Mouse (Mus musculus) gastrocnemius, adult 2 months (tissue): Measurements from ENCODE around the gene Syf2. TPM values are rescaled to one million over a fixed set of nuclear protein-coding genes. Genes with fewer than 3 reads are reported as not detected.

Experiments used
- DNase-seq: peaks from one replicate; pipeline ENCODE4 v3.0.0; 2022
- H3K27ac ChIP-seq: fragments of 200-600 bp; 2 replicates; pipeline ENCODE4 v1.8.1; 2022; ENCODE audit warnings: mild to moderate bottlenecking
- H3K4me3 ChIP-seq: fragments of 200-600 bp; 2 replicates; pipeline ENCODE4 v1.8.1; 2022; ENCODE audit warnings: mild to moderate bottlenecking, moderate library complexity
- CTCF ChIP-seq: fragments of 200-600 bp; IDR thresholded peaks from 2 replicates; pipeline ENCODE4 v1.8.1; 2022; ENCODE audit warnings: antibody characterized with exemption, mild to moderate bottlenecking, moderate library complexity
- intact Hi-C: fragments of 180-260 bp; cut with DNase I; formaldehyde crosslinking; loops from one replicate; pipeline ENCODE4 v1.15.1; 2025
- total RNA-seq, 2 experiments: library from RNA; stranded (reverse); gene quantifications; 2 replicates each; pipeline ENCODE4 v1.2.3; 2021

Gene Syf2
- total RNA-seq, 2 experiments from 2014 or later: 39.5 to 40.9 TPM

- no peak for TF ChIP-seq CTCF
- DNase-seq: peak; percentile 49
- intact Hi-C loops: no loop called here
- H3K4me3 ChIP-seq: peak overlapping the region; percentile 93
- peak overlapping the region; percentile 97 for H3K27ac ChIP-seq
These were observed 15.3 kb upstream of the Syf2 start for GRCm38 (mm10) chr4:134915223-134916050.

- DNase-seq: no peak
- H3K4me3 ChIP-seq: no peak overlapping the region
- H3K27ac ChIP-seq: peak overlapping the region; percentile 76
- intact Hi-C loops: no loop called here
- no peak for TF ChIP-seq CTCF
These were observed 13.5 kb upstream of the Syf2 start for GRCm38 (mm10) chr4:134917194-134917593.

- Histone ChIP-seq H3K4me3 (peak overlapping the region; percentile 36), H3K27ac (peak overlapping the region; percentile 76)
- TF ChIP-seq CTCF: no peak
- peak; percentile 86 for DNase-seq
- intact Hi-C loops: no loop called here
These were observed 12.3 kb upstream of the Syf2 start for GRCm38 (mm10) chr4:134918381-134918780.

GRCm38 (mm10) chr4:134919733-134920540 is 10.8 kb upstream of the Syf2 start:
- no peak for DNase-seq
- intact Hi-C loops: no loop called here
- no peak for TF ChIP-seq CTCF
- peak overlapping the region; percentile 76 for H3K27ac ChIP-seq
- H3K4me3 ChIP-seq: no peak overlapping the region

- intact Hi-C loops: no loop called here
- Histone ChIP-seq H3K4me3 (no peak overlapping the region), H3K27ac (no peak overlapping the region)
- TF ChIP-seq CTCF: no peak
- DNase-seq: no peak
These were observed 10.1 kb upstream of the Syf2 start for GRCm38 (mm10) chr4:134920631-134921030.

- Histone ChIP-seq H3K27ac (peak overlapping the region; percentile 99), H3K4me3 (no peak overlapping the region)
- intact Hi-C loops: no loop called here
- TF ChIP-seq CTCF: no peak
- DNase-seq: no peak
These were observed 9.0 kb upstream of the Syf2 start for GRCm38 (mm10) chr4:134921703-134922102.

- DNase-seq: peak; percentile 32
- no peak for TF ChIP-seq CTCF
- H3K27ac ChIP-seq: peak overlapping the region; percentile 99
- intact Hi-C loops: no loop called here
- H3K4me3 ChIP-seq: peak overlapping the region; percentile 100
These were observed 8.4 kb upstream of the Syf2 start for GRCm38 (mm10) chr4:134922111-134922924.

GRCm38 (mm10) chr4:134922925-134923244 is 7.8 kb upstream of the Syf2 start:
- no peak for TF ChIP-seq CTCF
- peak; percentile 86 for DNase-seq
- H3K27ac ChIP-seq: peak overlapping the region; percentile 99
- intact Hi-C loops: no loop called here
- H3K4me3 ChIP-seq: peak overlapping the region; percentile 100

GRCm38 (mm10) chr4:134923258-134924018 is 7.3 kb upstream of the Syf2 start, which contains the start of gene Rsrp1:
Gene Rsrp1 (plus strand): TSS chr4:134923592.
- intact Hi-C loops: no loop called here
- peak; percentile 99 for DNase-seq
- H3K27ac ChIP-seq: peak within 1 kb of the TSS; percentile 99
- H3K4me3 ChIP-seq: peak within 1 kb of the TSS; percentile 100
- no peak for TF ChIP-seq CTCF

GRCm38 (mm10) chr4:134924019-134924741 is 6.5 kb upstream of the Syf2 start:
- intact Hi-C loops: no loop called here
- H3K4me3 ChIP-seq: peak overlapping the region; percentile 100
- TF ChIP-seq CTCF: no peak
- DNase-seq: peak; percentile 87
- H3K27ac ChIP-seq: peak overlapping the region; percentile 99

- Histone ChIP-seq H3K4me3 (peak overlapping the region; percentile 100), H3K27ac (peak overlapping the region; percentile 99)
- TF ChIP-seq CTCF: no peak
- peak; percentile 88 for DNase-seq
- intact Hi-C loops: no loop called here
These were observed 5.5 kb upstream of the Syf2 start for GRCm38 (mm10) chr4:134925206-134925605.
